Mouse (Mus musculus): ENCODE measurements around the gene Slc6a14.

DNA sequence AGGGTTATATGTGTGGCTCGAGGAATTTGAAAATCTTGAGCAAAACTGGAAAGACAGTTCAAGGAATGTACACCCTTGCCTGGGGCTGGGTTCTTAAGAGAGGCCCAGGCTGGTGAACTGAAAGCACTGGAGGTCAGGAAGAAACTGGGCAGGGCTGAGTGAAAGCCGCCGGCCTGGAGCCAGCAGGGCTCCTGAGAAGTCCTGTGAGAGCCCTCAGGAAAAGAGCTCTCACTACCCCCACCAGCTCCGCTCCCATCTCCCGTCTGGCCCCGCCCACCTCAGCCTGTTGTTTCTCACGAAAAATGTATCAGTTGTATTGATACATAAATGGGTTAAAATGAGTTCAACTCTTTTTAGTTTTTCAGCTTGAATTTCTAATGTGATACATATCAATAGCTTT, 43.8 kb upstream of the Slc6a14 start:
- no peak for TF ChIP-seq CTCF (conservative IDR thresholded peaks at IDR 0.05; ENCODE audit: low read length)
- no peak for TF ChIP-seq POU5F1 (IDR thresholded peaks at IDR 0.05; ENCODE audit: borderline replicate concordance, low read length)
- TF ChIP-seq NANOG (IDR thresholded peaks at IDR 0.05; ENCODE audit: borderline replicate concordance, low read length): no peak

Data from E14TG2a.4 (cell line).